Mouse (Mus musculus): ENCODE results near the gene Ier5.

Ier5 gene

DNA sequence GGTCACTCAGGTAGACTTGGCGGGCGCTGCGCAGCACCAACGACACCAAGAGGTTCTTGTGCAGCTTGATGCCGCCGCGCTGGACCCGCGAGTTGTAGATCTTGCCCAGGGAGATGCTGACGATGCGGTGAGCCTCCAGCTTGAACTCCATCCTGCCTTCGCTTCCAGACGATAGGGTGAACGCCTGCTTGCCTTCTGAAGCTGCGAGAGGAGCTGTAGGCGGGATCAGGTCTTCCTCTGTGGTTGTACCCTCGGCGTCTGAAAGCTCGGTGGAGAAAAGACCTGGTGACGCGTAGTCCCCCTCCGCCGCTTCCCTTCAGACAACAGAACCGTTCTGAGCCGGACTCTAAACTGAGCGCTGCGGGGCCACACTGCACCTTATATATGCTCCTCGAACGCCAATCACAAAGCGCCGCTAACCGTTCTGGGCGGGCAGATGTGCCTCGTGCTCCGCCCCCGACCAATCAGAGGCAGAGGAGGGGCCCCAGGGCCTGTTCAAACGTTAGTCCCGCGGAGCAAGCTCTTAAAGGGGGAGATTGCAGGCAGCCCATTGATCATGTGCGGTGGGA is at the start of gene Ier5:
TSS of gene Ier5 (minus strand) at position 357 of the 569 bp plus-strand sequence.
- peak; percentile 94 for DNase-seq

DNA sequence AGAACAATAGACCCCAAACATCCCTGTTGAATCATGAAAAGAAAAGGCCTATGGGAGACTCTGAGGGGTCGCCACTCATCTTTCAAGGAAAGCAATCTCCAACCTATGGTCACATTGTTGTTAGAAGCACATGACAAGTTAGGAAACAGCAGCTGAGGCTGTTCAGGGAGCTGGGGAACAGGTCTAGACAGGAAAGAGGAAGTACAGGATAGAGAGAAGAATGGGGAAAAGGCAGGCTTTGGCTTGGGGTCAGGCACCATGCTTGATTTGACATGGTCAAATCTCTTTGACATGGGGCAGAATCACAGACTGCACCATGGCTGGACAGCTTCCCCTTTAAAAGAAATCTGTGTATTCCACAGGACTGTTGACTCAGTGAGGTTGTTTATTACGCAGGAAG is 47.8 kb upstream of the Ier5 start:
- no peak for DNase-seq

- DNase-seq = peak in 1 of 2 experiments; percentile 39
Observed at GRCm38 (mm10) chr1:155146572-155146980, 47.1 kb upstream of the Ier5 start, which contains the start of gene Mr1. Mr1 (minus strand) TSS chr1:155146814.

GRCm38 (mm10) chr1:155145620-155146019 is 46.2 kb upstream of the Ier5 start:
- DNase-seq = no peak

- peak; percentile 16 to 74 for DNase-seq
Observed at GRCm38 (mm10) chr1:155140076-155140475, 40.6 kb upstream of the Ier5 start.

DNA sequence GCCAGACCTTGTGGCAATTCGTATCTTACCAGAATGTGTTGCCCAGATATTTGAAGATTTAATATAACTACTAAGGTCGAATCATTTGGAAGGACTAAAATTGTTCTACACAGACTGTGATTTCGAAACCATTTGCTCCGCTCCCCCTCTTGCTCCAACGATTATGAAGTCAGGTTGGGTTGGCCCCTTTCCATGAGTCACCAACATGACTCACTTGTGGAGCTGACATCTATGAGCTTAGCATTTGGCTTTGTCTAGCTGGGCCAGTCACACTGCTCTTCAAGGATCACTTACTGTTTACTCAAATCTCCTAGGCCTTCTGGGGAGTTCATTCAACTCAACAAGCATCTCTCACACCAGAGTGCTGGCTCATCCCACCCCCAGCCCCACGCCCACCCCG is 39.4 kb upstream of the Ier5 start:
- DNase-seq = no peak

DNA sequence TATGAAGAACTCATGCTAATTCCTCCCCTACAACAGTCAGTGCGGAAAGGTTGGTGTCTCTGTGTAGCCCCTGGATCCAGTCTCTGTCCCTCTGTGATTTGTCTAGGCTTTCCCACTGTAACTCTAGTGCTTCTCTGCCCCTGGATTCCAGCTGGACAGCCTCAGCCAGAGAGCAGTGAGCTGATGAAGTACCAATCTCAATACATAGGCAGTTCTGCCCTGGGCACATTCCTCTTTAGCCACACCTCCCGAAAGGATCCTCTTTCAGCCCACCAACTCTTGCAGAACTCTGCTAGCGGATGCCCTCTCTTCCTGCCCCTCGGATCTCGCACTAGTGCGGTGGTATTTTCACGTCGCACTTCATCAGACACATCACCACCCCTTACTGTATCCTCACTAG is 35.4 kb upstream of the Ier5 start:
- no peak for DNase-seq

GRCm38 (mm10) chr1:155127429-155127934 is 28.0 kb upstream of the Ier5 start:
- DNase-seq = no peak

GRCm38 (mm10) chr1:155126716-155127115 is 27.3 kb upstream of the Ier5 start:
- DNase-seq = no peak

GRCm38 (mm10) chr1:155124397-155124796 is 25.0 kb upstream of the Ier5 start:
- DNase-seq = no peak

- no peak for DNase-seq
Observed at GRCm38 (mm10) chr1:155121977-155122939, 22.8 kb upstream of the Ier5 start.

- no peak for DNase-seq
Observed at GRCm38 (mm10) chr1:155119719-155120118, 20.3 kb upstream of the Ier5 start.

DNA sequence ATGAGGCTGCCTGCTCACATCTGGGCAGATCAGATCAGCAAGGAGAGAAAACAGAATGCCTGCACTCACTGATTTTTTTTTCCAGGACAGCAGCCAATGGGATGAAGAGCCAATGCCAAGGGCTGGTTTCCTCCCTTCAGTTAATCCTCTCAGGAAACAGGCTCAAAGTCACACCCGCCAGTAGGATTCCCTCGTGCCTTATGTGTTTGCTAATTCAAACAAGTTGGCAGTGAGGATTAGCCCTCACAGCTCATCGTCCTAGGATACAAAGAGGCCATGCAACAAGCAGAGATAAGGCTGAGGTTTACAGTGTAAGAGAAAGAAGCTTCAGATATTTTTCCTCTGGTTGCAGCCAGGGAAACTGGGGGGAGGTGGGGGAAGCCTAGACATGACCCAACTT is 14.5 kb upstream of the Ier5 start:
- DNase-seq = no peak

GRCm38 (mm10) chr1:155112875-155113274 is 13.4 kb upstream of the Ier5 start:
- DNase-seq = no peak

- no peak for DNase-seq
Observed at GRCm38 (mm10) chr1:155112118-155112517, 12.7 kb upstream of the Ier5 start.

- DNase-seq = no peak
Observed at GRCm38 (mm10) chr1:155111491-155111890, 12.1 kb upstream of the Ier5 start.

DNA sequence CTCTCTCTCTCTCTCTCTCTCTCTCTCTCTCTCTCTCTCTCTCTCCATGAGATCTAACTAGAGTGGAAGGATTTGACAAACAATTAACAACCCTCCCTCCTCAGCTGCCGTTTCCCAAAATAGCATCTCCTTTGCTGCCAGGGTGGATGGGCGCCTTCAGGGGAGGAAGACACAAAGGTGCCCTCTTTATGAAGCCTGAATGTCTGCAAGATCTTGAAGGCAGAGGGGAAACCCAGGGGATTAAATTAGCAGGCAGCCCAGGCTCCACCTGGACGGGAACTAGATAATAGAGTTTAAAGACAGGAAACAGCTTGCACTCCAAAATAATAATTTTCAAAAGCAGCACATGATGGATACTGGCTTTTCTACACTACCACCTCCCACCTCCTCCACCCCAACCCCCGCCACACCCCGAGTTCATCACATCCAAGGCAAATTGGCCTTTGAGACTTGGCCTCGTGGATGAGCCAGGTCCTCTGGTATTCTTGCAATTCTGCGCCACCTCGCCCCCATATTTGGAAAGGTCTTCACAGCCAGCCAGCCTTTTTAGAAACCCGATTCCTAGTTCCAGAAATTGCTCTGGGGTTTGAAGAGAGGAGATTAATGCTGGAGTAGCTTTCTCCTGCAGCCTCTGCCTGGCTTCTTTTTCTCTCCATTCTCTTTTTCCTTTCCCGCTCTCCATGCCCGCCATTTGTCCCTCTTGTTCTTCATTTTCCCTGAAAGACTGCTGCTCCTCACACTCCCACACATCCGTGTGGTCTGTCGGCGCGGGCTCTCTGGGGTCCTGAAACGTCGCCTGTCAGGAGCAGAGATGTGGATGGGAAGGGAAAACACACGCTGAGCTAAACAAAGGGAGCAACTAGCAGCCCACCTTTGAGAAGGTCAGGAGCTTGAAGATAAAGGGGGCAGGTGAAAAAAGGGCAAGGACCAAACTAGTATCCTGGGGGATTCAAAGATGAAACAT is 10.2 kb upstream of the Ier5 start:
- DNase-seq = no peak

GRCm38 (mm10) chr1:155108412-155108811 is 9.0 kb upstream of the Ier5 start:
- no peak for DNase-seq

- no peak for DNase-seq
Observed at GRCm38 (mm10) chr1:155107843-155108242, 8.4 kb upstream of the Ier5 start.

GRCm38 (mm10) chr1:155106310-155106709 is 6.9 kb upstream of the Ier5 start:
- DNase-seq = no peak

DNA sequence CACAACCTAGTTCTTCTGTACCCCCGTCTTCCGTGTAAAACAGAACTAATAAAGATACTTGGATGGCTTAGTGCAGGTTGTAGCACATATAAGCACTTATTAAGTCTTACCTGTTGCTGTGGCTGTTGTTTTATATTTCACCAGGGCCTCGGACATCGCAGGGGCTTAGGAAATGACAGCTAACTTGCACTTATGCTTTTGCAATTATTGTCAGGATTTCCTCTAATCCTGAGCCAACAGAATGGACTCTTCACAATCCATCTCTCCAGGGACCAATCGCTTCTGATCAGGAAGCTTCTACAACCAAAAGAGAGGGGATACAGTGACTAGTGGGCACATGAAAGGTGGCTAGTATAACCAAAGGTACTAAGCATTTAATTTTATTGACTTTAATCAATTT is 4.6 kb upstream of the Ier5 start:
- DNase-seq = no peak

- no peak for DNase-seq
Observed at GRCm38 (mm10) chr1:155102631-155103030, 3.2 kb upstream of the Ier5 start.

Measured in spleen, adult 18-20 months (tissue).